Comparison of ENCODE assay signal across 33 mouse cellular contexts in genomic region chr11:72957318-72957717, GRCm38 (mm10). TPM values are rescaled to one million over a fixed set of nuclear protein-coding genes. Genes with fewer than 3 reads are reported as not detected.
DNase-seq lines count a peak whose midpoint lies in the region; ATAC-seq and TF ChIP-seq lines count a peak whose summit lies in the region.
"Had no signal": no experiment of that assay in that cellular context is flagged by ENCODE, and none has a peak within 500 bp of the region (broad histone marks: within the 10 kb centered on the region; RNA-seq: fewer than 3 reads in every experiment).

No protein-coding gene starts in this region.

- no peak for TF ChIP-seq CTCF in C2C12 (IDR thresholded peaks at IDR 0.05; ENCODE audit: control insufficient read depth, insufficient read depth, insufficient read length)

- no peak overlapping the region for H3K27ac ChIP-seq in midbrain, embryonic 11.5 days (ENCODE audit: low read depth, low read length)
- no peak overlapping the region for H3K27ac ChIP-seq in midbrain, embryonic 15.5 days
- peak overlapping the region; percentile 27 for H3K27ac ChIP-seq in macrophage
- no peak overlapping the region for H3K27ac ChIP-seq in intestine, embryonic 16.5 days (ENCODE audit: low read length)
- no peak overlapping the region for H3K27ac ChIP-seq in forebrain, embryonic 16.5 days (ENCODE audit: low read length)
- H3K27ac ChIP-seq: embryonic facial prominence, embryonic 12.5 days; heart, adult 2 months; hindbrain, embryonic 14.5 days; kidney, postnatal 0 days; limb, embryonic 10.5 days; limb, embryonic 15.5 days; liver, embryonic 14.5 days; neural tube, embryonic 12.5 days; stomach, postnatal 0 days had no signal

- peaks cover 31% of the 10 kb centered on the region for H3K27me3 ChIP-seq in midbrain, embryonic 11.5 days (ENCODE audit: control insufficient read depth, insufficient read depth, low read length)
- H3K27me3 ChIP-seq in midbrain, embryonic 15.5 days (replicated peaks): peaks cover 34% of the 10 kb centered on the region
- H3K27me3 ChIP-seq in C2C12 (ENCODE audit: control insufficient read depth, insufficient read depth, insufficient read length): peaks cover 19% of the 10 kb centered on the region
- peaks cover 5% of the 10 kb centered on the region; the same call in 1 of the 2 replicates for H3K27me3 ChIP-seq in intestine, embryonic 16.5 days (replicated peaks; ENCODE audit: control insufficient read depth, insufficient read depth, low read length)
- H3K27me3 ChIP-seq in forebrain, embryonic 16.5 days (replicated peaks; ENCODE audit: control insufficient read depth, insufficient read depth, low read length): peaks cover 31% of the 10 kb centered on the region

- no peaks in the 10 kb centered on the region for H3K36me3 ChIP-seq in midbrain, embryonic 11.5 days (ENCODE audit: control insufficient read depth, insufficient read depth, low read length)
- H3K36me3 ChIP-seq in midbrain, embryonic 15.5 days (replicated peaks): no peaks in the 10 kb centered on the region
- H3K36me3 ChIP-seq in C2C12 (ENCODE audit: control insufficient read depth, insufficient read depth): no peaks in the 10 kb centered on the region
- H3K36me3 ChIP-seq in macrophage (ENCODE audit: inconsistent target): no peaks in the 10 kb centered on the region
- no peaks in the 10 kb centered on the region for H3K36me3 ChIP-seq in intestine, embryonic 16.5 days (ENCODE audit: control insufficient read depth, insufficient read depth, low read length)
- H3K36me3 ChIP-seq in forebrain, embryonic 16.5 days (ENCODE audit: control insufficient read depth, insufficient read depth): no peaks in the 10 kb centered on the region
- H3K36me3 ChIP-seq: embryonic facial prominence, embryonic 12.5 days; heart, embryonic 12.5 days; limb, embryonic 10.5 days; limb, embryonic 15.5 days; neural tube, embryonic 12.5 days had no signal

- H3K79me2 ChIP-seq in C2C12 (ENCODE audit: control insufficient read depth, insufficient read depth) (no peaks in the 10 kb centered on the region), macrophage (ENCODE audit: inconsistent target) (no peaks in the 10 kb centered on the region; the same call in 1 of the 2 replicates)

- H3K9me3 ChIP-seq in midbrain, embryonic 11.5 days (ENCODE audit: control insufficient read depth, low read length): no peaks in the 10 kb centered on the region
- H3K9me3 ChIP-seq in midbrain, embryonic 15.5 days: no peaks in the 10 kb centered on the region
- no peaks in the 10 kb centered on the region for H3K9me3 ChIP-seq in intestine, embryonic 16.5 days (ENCODE audit: control insufficient read depth, low read length)
- no peaks in the 10 kb centered on the region for H3K9me3 ChIP-seq in forebrain, embryonic 16.5 days (ENCODE audit: control insufficient read depth, low read length)
- H3K9me3 ChIP-seq: embryonic facial prominence, embryonic 12.5 days; heart, embryonic 12.5 days; limb, embryonic 10.5 days; limb, embryonic 15.5 days; neural tube, embryonic 12.5 days had no signal

- ATAC-seq in midbrain, embryonic 11.5 days (ENCODE audit: low FRiP score): no peak
- ATAC-seq in midbrain, embryonic 15.5 days (replicated peaks): no peak
- peak; percentile 25; the same call in 1 of the 2 replicates for ATAC-seq in neutrophil, adult 5-6 weeks (ENCODE audit: extremely low read depth, insufficient number of reproducible peaks, low FRiP score, poor library complexity, severe bottlenecking)
- no peak for ATAC-seq in intestine, embryonic 16.5 days
- no peak for ATAC-seq in forebrain, embryonic 16.5 days
- ATAC-seq: forebrain, embryonic 14.5 days; inflammation-experienced regulatory T-cells, adult 6 months; midbrain, embryonic 16.5 days had no signal

- no peak overlapping the region for H3K9ac ChIP-seq in midbrain, embryonic 11.5 days (ENCODE audit: low read length)
- no peak overlapping the region for H3K9ac ChIP-seq in midbrain, embryonic 15.5 days
- H3K9ac ChIP-seq in intestine, embryonic 16.5 days (ENCODE audit: low read depth, low read length): no peak overlapping the region
- no peak overlapping the region for H3K9ac ChIP-seq in forebrain, embryonic 16.5 days (replicated peaks; ENCODE audit: low read depth, low read length)
- H3K9ac ChIP-seq: embryonic facial prominence, embryonic 12.5 days; heart, embryonic 12.5 days; hindbrain, embryonic 14.5 days; limb, embryonic 15.5 days; liver, embryonic 14.5 days; neural tube, embryonic 12.5 days had no signal

- no peaks in the 10 kb centered on the region for H3K4me1 ChIP-seq in midbrain, embryonic 11.5 days (ENCODE audit: control insufficient read depth, insufficient read depth, low read length)
- peaks cover 7% of the 10 kb centered on the region for H3K4me1 ChIP-seq in midbrain, embryonic 15.5 days
- peaks cover 32% of the 10 kb centered on the region for H3K4me1 ChIP-seq in intestine, embryonic 16.5 days (ENCODE audit: control insufficient read depth, insufficient read depth, low read length)
- H3K4me1 ChIP-seq in forebrain, embryonic 16.5 days (replicated peaks; ENCODE audit: control insufficient read depth, insufficient read depth, low read length): peaks cover 5% of the 10 kb centered on the region; the same call in 1 of the 2 replicates

- H3K4me2 ChIP-seq in midbrain, embryonic 11.5 days: no peak overlapping the region
- H3K4me2 ChIP-seq in midbrain, embryonic 15.5 days: no peak overlapping the region
- H3K4me2 ChIP-seq in intestine, embryonic 16.5 days (ENCODE audit: low read depth, low read length): no peak overlapping the region
- no peak overlapping the region for H3K4me2 ChIP-seq in forebrain, embryonic 16.5 days (ENCODE audit: low read length)
- H3K4me2 ChIP-seq: embryonic facial prominence, embryonic 12.5 days; heart, embryonic 12.5 days; hindbrain, embryonic 14.5 days; limb, embryonic 15.5 days; neural tube, embryonic 12.5 days had no signal

- no peaks in the 10 kb centered on the region for H3K79me3 ChIP-seq in C2C12 (ENCODE audit: low read depth)

- H3K4me3 ChIP-seq in midbrain, embryonic 11.5 days (ENCODE audit: low read depth, low read length): no peak overlapping the region
- H3K4me3 ChIP-seq in midbrain, embryonic 15.5 days: no peak overlapping the region
- H3K4me3 ChIP-seq in C2C12 (ENCODE audit: insufficient read depth, poor library complexity, severe bottlenecking) (no peak overlapping the region), macrophage (ENCODE audit: inconsistent target) (no peak overlapping the region)
- H3K4me3 ChIP-seq in intestine, embryonic 16.5 days (ENCODE audit: low read length): no peak overlapping the region
- no peak overlapping the region for H3K4me3 ChIP-seq in forebrain, embryonic 16.5 days (replicated peaks; ENCODE audit: low read length)
- H3K4me3 ChIP-seq: embryonic facial prominence, embryonic 12.5 days; heart, adult 2 months; heart, embryonic 12.5 days; limb, embryonic 10.5 days; limb, embryonic 15.5 days; neural tube, embryonic 12.5 days had no signal

- no peak overlapping the region for H3ac ChIP-seq in C2C12 (ENCODE audit: control insufficient read depth, insufficient read length, low read depth)

- DNase-seq in midbrain, embryonic 11.5 days (ENCODE audit: low spot score, missing footprints): peak; percentile 72
- DNase-seq in adrenal gland, postnatal 14 days: no peak
- DNase-seq: adrenal gland, adult 2 months; cerebellum, adult 11 months; cerebellum, adult 9-10 months; cerebellum, postnatal 36 days; gastrocnemius, postnatal 25 days; heart, adult 2 months; heart, postnatal 4 days; kidney, adult 2 months; kidney, postnatal 4 days; layer of hippocampus, postnatal 36 days; lung, adult 2 months; thymus, adult 18-20 months; thymus, postnatal 4 days had no signal

- 83% methylated on average over 2 of the region's 2 CpGs for WGBS in midbrain, embryonic 11.5 days
- WGBS in midbrain, embryonic 15.5 days: 66% methylated on average over 2 of the region's 2 CpGs
- WGBS in macrophage (ENCODE audit: missing documents): 31% methylated on average over 2 of the region's 2 CpGs
- WGBS in intestine, embryonic 16.5 days: 53% methylated on average over 2 of the region's 2 CpGs
- WGBS in forebrain, embryonic 16.5 days: 53% methylated on average over 2 of the region's 2 CpGs

TF ChIP-seq in C2C12, 6 proteins besides CTCF, POLR2A, EP300 and RAD21 (continues in another document):
- TF ChIP-seq MYOG (IDR thresholded peaks at IDR 0.05; ENCODE audit: control insufficient read depth, extremely low read depth, insufficient read length) (no peak), MYOD1 (IDR thresholded peaks at IDR 0.05; ENCODE audit: control insufficient read depth, insufficient read length, low read depth) (no peak), USF1 (IDR thresholded peaks at IDR 0.05; ENCODE audit: low read depth) (peak; percentile 21)

RNA-seq across cellular contexts. Expression of gene Atp2a3, which starts 3.7 kb away (rescaled TPM):
- polyA plus RNA-seq in midbrain, embryonic 11.5 days (2014; fragmentation: Nextera tagmentation; extraction: Ambion mirVana): 0.59 and 0.95 TPM in 2 replicates
- 1.0 and 1.1 TPM in 2 replicates for polyA plus RNA-seq in midbrain, embryonic 15.5 days (2015; fragmentation: Nextera tagmentation; extraction: Ambion mirVana)
- polyA plus RNA-seq in C2C12 (2012; fragmentation: generic; extraction: Trizol) (0.54 TPM), macrophage (2018) (5.0 to 11.9 TPM (median 5.1 TPM) in 3 replicates)
- total RNA-seq in macrophage (2018; cell fraction: chromatin; rRNA removed): 10 to 100 TPM in 12 of 26 experiments, 1 to 10 TPM in 14; 1.8 to 23.6 (median 9.8) TPM
- 10 to 100 TPM in 12 of 26 experiments, 1 to 10 TPM in 14; 1.8 to 22.6 (median 8.3) TPM for total RNA-seq in macrophage (2018; cell fraction: cytosol; rRNA removed)
- 10 to 100 TPM in 18 of 26 experiments, 1 to 10 TPM in 8; 4.8 to 27.7 (median 15.6) TPM for total RNA-seq in macrophage (2018; cell fraction: nucleus; rRNA removed)
- total RNA-seq in neutrophil, adult 5-6 weeks (2017): 240 and 251 TPM in 2 replicates
- total RNA-seq in adrenal gland, postnatal 14 days (2021): 10.8 and 25.5 TPM in 2 replicates
- polyA plus RNA-seq in intestine, embryonic 16.5 days (2015; fragmentation: Nextera tagmentation; extraction: Ambion mirVana): 28.1 and 28.8 TPM in 2 replicates
- 0.94 and 0.96 TPM in 2 replicates for polyA plus RNA-seq in forebrain, embryonic 16.5 days (2015; fragmentation: Nextera tagmentation; extraction: Ambion mirVana)

RNA-seq across cellular contexts. Expression of gene P2rx1, which starts 41.6 kb away (rescaled TPM):
- 1.2 and 1.3 TPM in 2 replicates for polyA plus RNA-seq in midbrain, embryonic 11.5 days (2014; fragmentation: Nextera tagmentation; extraction: Ambion mirVana)
- 0.33 and 0.45 TPM in 2 replicates for polyA plus RNA-seq in midbrain, embryonic 15.5 days (2015; fragmentation: Nextera tagmentation; extraction: Ambion mirVana)
- polyA plus RNA-seq in C2C12 (2012; fragmentation: generic; extraction: Trizol) (0.05 TPM), macrophage (2018) (0.12 to 0.80 TPM (median 0.33 TPM) in 3 replicates)
- 1 to 10 TPM in 6 of 26 experiments, under 1 TPM in 17, not detected in 3; 0.29 to 2.1 (median 0.66) TPM for total RNA-seq in macrophage (2018; cell fraction: chromatin; rRNA removed)
- 1 to 10 TPM in 3 of 26 experiments, under 1 TPM in 23; 0.23 to 1.3 (median 0.75) TPM for total RNA-seq in macrophage (2018; cell fraction: cytosol; rRNA removed)
- 1 to 10 TPM in 18 of 26 experiments, under 1 TPM in 7, not detected in 1; 0.29 to 1.9 (median 1.2) TPM for total RNA-seq in macrophage (2018; cell fraction: nucleus; rRNA removed)
- 2.4 and 2.6 TPM in 2 replicates for total RNA-seq in neutrophil, adult 5-6 weeks (2017)
- total RNA-seq in adrenal gland, postnatal 14 days (2021): 0.98 and 1.2 TPM in 2 replicates
- polyA plus RNA-seq in intestine, embryonic 16.5 days (2015; fragmentation: Nextera tagmentation; extraction: Ambion mirVana): 15.7 and 16.5 TPM in 2 replicates
- polyA plus RNA-seq in forebrain, embryonic 16.5 days (2015; fragmentation: Nextera tagmentation; extraction: Ambion mirVana): 0.26 and 0.42 TPM in 2 replicates
- polyA plus RNA-seq: inflammation-experienced regulatory T-cells, adult 6 months had no signal
